Mouse (Mus musculus): ENCODE measurements around the gene Kmt2b.

DNA sequence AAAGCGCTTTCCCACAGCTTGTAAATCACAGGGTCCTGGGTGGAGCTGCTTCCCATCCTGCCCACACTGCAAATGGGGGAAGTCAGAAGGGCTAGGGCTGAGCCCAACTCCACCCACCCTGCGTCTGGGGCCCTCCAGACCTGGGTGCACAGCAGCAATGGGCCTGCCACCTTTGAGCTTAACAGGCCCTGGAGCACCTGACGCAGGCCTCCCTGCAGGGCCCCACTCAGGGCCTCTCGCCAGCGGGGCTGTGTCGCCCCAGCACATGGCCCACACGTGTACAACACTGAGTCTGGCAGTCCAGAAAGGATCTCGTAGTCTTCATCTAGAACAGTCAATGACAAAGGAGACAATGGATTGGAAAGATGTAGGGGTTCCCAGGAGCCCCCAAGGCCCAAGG lies 8.6 kb downstream of the Kmt2b start:
- TF ChIP-seq CTCF (IDR thresholded peaks at IDR 0.05; ENCODE audit: borderline replicate concordance, insufficient read depth, low read length) (no peak), POLR2A (IDR thresholded peaks at IDR 0.05; ENCODE audit: low read depth, low read length) (no peak)
